Mouse (Mus musculus) limb, embryonic 10.5 days (tissue): ENCODE results near the gene Zc3h12a. TPM values are rescaled to one million over a fixed set of nuclear protein-coding genes. Genes with fewer than 3 reads are reported as not detected.

ENCODE experiments used
- DNase-seq: peaks from one replicate; pipeline ENCODE4 v3.0.0-alpha.2; 2017; ENCODE audit warnings: low spot score
- H3K27ac ChIP-seq: fragments of 300-500 bp; sonication (generic); 2 replicates; pipeline ENCODE4 v1.5.1; 2016; ENCODE audit warnings: mild to moderate bottlenecking
- H3K27me3 ChIP-seq: fragments of 300-500 bp; sonication (generic); 2 replicates; pipeline ENCODE4 v1.6.1; 2016; ENCODE audit warnings: low read depth, mild to moderate bottlenecking; ENCODE audit not compliant: poor library complexity, severe bottlenecking
- H3K36me3 ChIP-seq: fragments of 300-500 bp; sonication (generic); 2 replicates; pipeline ENCODE4 v1.6.1; 2016; ENCODE audit warnings: mild to moderate bottlenecking, moderate library complexity
- H3K4me1 ChIP-seq: fragments of 300-500 bp; sonication (generic); 2 replicates; pipeline ENCODE4 v1.6.1; 2016
- H3K4me3 ChIP-seq: fragments of 300-500 bp; sonication (generic); 2 replicates; pipeline ENCODE4 v1.5.1; 2016; ENCODE audit warnings: mild to moderate bottlenecking, moderate library complexity
- H3K9me3 ChIP-seq: fragments of 300-500 bp; sonication (generic); replicated peaks from 2 replicates; pipeline ENCODE4 v1.6.1; 2016; ENCODE audit warnings: mild to moderate bottlenecking
- WGBS: fragments of 180-500 bp; shearing (Covaris S2); methylation state at CpG from one replicate; pipeline ENCODE4 v1.1.7; 2016; 5-methylcytosine and 5-hydroxymethylcytosine counted together
- polyA plus RNA-seq: library from polyadenylated mRNA; unstranded; fragments of >200 nt; fragmentation: Nextera tagmentation; extraction: Ambion mirVana; gene quantifications from 2 replicates; pipeline ENCODE4 v1.2.1, GENCODE M21; 2016

The Zc3h12a gene
- polyA plus RNA-seq, 1 experiment from 2014 or later = 0.58 TPM

- Histone ChIP-seq H3K27ac (no peak overlapping the region), H3K4me1 (no peaks in the 10 kb centered on the region), H3K27me3 (no peaks in the 10 kb centered on the region), H3K4me3 (no peak overlapping the region), H3K9me3 (no peaks in the 10 kb centered on the region), H3K36me3 (peaks cover 70% of the 10 kb centered on the region)
- 89% methylated on average over 5 of the region's 5 CpGs for WGBS
- DNase-seq = no peak
Observed at GRCm38 (mm10) chr4:125093031-125093430, 34.6 kb downstream of the Zc3h12a start.

- Histone ChIP-seq H3K4me1 (peaks cover 24% of the 10 kb centered on the region), H3K4me3 (peak overlapping the region; percentile 93), H3K27ac (peak overlapping the region; percentile 99), H3K27me3 (no peaks in the 10 kb centered on the region), H3K9me3 (no peaks in the 10 kb centered on the region), H3K36me3 (peaks cover 45% of the 10 kb centered on the region)
- no peak for DNase-seq
- under 1% methylated on average over 44 of the region's 45 CpGs for WGBS
Observed at GRCm38 (mm10) chr4:125085346-125085841, 42.2 kb downstream of the Zc3h12a start.

GRCm38 (mm10) chr4:125084403-125085345 lies 43.0 kb downstream of the Zc3h12a start, which contains the start of gene Meaf6:
Meaf6 (plus strand) TSS chr4:125085134.
- peak; percentile 97 for DNase-seq
- Histone ChIP-seq H3K4me1 (peaks cover 24% of the 10 kb centered on the region), H3K27ac (peak within 1 kb of the TSS; percentile 99), H3K27me3 (no peaks in the 10 kb centered on the region), H3K4me3 (peak within 1 kb of the TSS; percentile 93), H3K36me3 (peaks cover 38% of the 10 kb centered on the region), H3K9me3 (no peaks in the 10 kb centered on the region)
- 2% methylated on average over 63 of the region's 63 CpGs for WGBS

GRCm38 (mm10) chr4:125078698-125079097 lies 48.9 kb downstream of the Zc3h12a start:
- no peaks in the 10 kb centered on the region for H3K9me3 ChIP-seq
- H3K4me3 ChIP-seq = no peak overlapping the region
- H3K27me3 ChIP-seq = no peaks in the 10 kb centered on the region
- H3K36me3 ChIP-seq = peaks cover 51% of the 10 kb centered on the region
- DNase-seq = no peak
- WGBS = 93% methylated on average over 2 of the region's 2 CpGs
- H3K27ac ChIP-seq = no peak overlapping the region
- H3K4me1 ChIP-seq = peaks cover 2% of the 10 kb centered on the region; the same call in 1 of the 2 replicates

GRCm38 (mm10) chr4:125077700-125078099 lies 49.9 kb downstream of the Zc3h12a start:
- 91% methylated on average over 2 of the region's 2 CpGs for WGBS
- Histone ChIP-seq H3K4me1 (no peaks in the 10 kb centered on the region), H3K9me3 (no peaks in the 10 kb centered on the region), H3K4me3 (no peak overlapping the region), H3K27ac (no peak overlapping the region), H3K36me3 (peaks cover 61% of the 10 kb centered on the region), H3K27me3 (no peaks in the 10 kb centered on the region)
- no peak for DNase-seq

Other genes starting within 250 kb of the Zc3h12a start
- 0.05 and 0.06 TPM in 2 replicates for gene Epha10, start 246.9 kb downstream of the Zc3h12a start, polyA plus RNA-seq
- gene 9930104L06Rik, start 190.8 kb downstream of the Zc3h12a start, polyA plus RNA-seq = 14.6 and 17.0 TPM in 2 replicates
- gene Cdca8, start 188.5 kb downstream of the Zc3h12a start, polyA plus RNA-seq = 221 and 226 TPM in 2 replicates
- 4.8 and 6.3 TPM in 2 replicates for gene Rspo1, start 141.4 kb downstream of the Zc3h12a start, polyA plus RNA-seq
- 83.5 and 83.7 TPM in 2 replicates for gene Gnl2, start 111.3 kb downstream of the Zc3h12a start, polyA plus RNA-seq
- gene Dnali1, start 62.1 kb downstream of the Zc3h12a start, polyA plus RNA-seq = 0.09 and 0.15 TPM in 2 replicates
- 35.5 and 35.7 TPM in 2 replicates for gene Snip1, start 61.2 kb downstream of the Zc3h12a start, polyA plus RNA-seq
- 64.2 and 70.9 TPM in 2 replicates for gene Meaf6, start 42.7 kb downstream of the Zc3h12a start, polyA plus RNA-seq